Mouse (Mus musculus) lung, embryonic 15.5 days (tissue): ENCODE data around the gene Bola1. TPM values are rescaled to one million over a fixed set of nuclear protein-coding genes. Genes with fewer than 3 reads are reported as not detected.
"Not testable (repeated sequence)": the region's sequence is repeated elsewhere in the genome, so short reads cannot be mapped to it uniquely, and the experiment has no call there.

Source experiments
- ATAC-seq: fragments of 200-750 bp; cut with Nextera tagmentation; 2 replicates; pipeline ENCODE4 v1.8.0; 2017; ENCODE audit warnings: moderate number of reproducible peaks, borderline replicate concordance; ENCODE audit not compliant: low FRiP score, low TSS enrichment; ENCODE audit errors: extremely low read depth
- H3K27ac ChIP-seq: fragments of 300-500 bp; sonication (generic); 2 replicates; pipeline ENCODE4 v1.5.1; 2015; ENCODE audit warnings: moderate library complexity, mild to moderate bottlenecking, inconsistent platforms
- H3K27me3 ChIP-seq: fragments of 300-500 bp; sonication (generic); 2 replicates; pipeline ENCODE4 v1.6.1; 2015; ENCODE audit warnings: inconsistent platforms
- H3K36me3 ChIP-seq: fragments of 300-500 bp; sonication (generic); 2 replicates; pipeline ENCODE4 v1.6.1; 2015; ENCODE audit warnings: inconsistent platforms
- H3K4me1 ChIP-seq: fragments of 300-500 bp; sonication (generic); 2 replicates; pipeline ENCODE4 v1.6.1; 2015; ENCODE audit warnings: inconsistent platforms
- H3K4me2 ChIP-seq: fragments of 300-500 bp; sonication (generic); 2 replicates; pipeline ENCODE4 v1.6.1; 2015; ENCODE audit warnings: inconsistent platforms, mild to moderate bottlenecking, moderate library complexity
- H3K4me3 ChIP-seq: fragments of 300-500 bp; sonication (generic); 2 replicates; pipeline ENCODE4 v1.5.1; 2015; ENCODE audit warnings: mild to moderate bottlenecking, inconsistent platforms
- H3K9ac ChIP-seq: fragments of 300-500 bp; sonication (generic); 2 replicates; pipeline ENCODE4 v1.6.1; 2015; ENCODE audit warnings: inconsistent platforms
- H3K9me3 ChIP-seq: fragments of 300-500 bp; sonication (generic); 2 replicates; pipeline ENCODE4 v1.6.1; 2016; ENCODE audit warnings: inconsistent platforms
- WGBS: fragments of 180-500 bp; shearing (Covaris S2); methylation state at CpG from one replicate; pipeline ENCODE4 v1.1.7; 2015; 5-methylcytosine and 5-hydroxymethylcytosine counted together
- polyA plus RNA-seq: library from polyadenylated mRNA; unstranded; fragments of >200 nt; fragmentation: Nextera tagmentation; extraction: Ambion mirVana; gene quantifications from 2 replicates; pipeline ENCODE4 v1.2.1, GENCODE M21; 2015

The Bola1 gene
- polyA plus RNA-seq, 1 experiment from 2014 or later: 56.8 TPM

GRCm38 (mm10) chr3:96182382-96182776 is 37.1 kb downstream of the Bola1 start:
- Histone ChIP-seq H3K4me2 (peak overlapping the region; percentile 81), H3K27me3 (no peaks in the 10 kb centered on the region), H3K4me1 (peaks cover 17% of the 10 kb centered on the region), H3K4me3 (no peak overlapping the region), H3K9me3 (no peaks in the 10 kb centered on the region), H3K27ac (no peak overlapping the region), H3K9ac (no peak overlapping the region), H3K36me3 (peaks cover 11% of the 10 kb centered on the region)
- ATAC-seq: no peak
- WGBS: 10% methylated on average over 4 of the region's 4 CpGs

GRCm38 (mm10) chr3:96181510-96182381 is 37.8 kb downstream of the Bola1 start:
- H3K27ac ChIP-seq: no peak overlapping the region
- peak overlapping the region; percentile 81 for H3K4me2 ChIP-seq
- H3K4me3 ChIP-seq: peak overlapping the region; percentile 52
- no peaks in the 10 kb centered on the region for H3K27me3 ChIP-seq
- H3K4me1 ChIP-seq: peaks cover 17% of the 10 kb centered on the region
- ATAC-seq: peak; percentile 36; the same call in 1 of the 2 replicates
- no peaks in the 10 kb centered on the region for H3K9me3 ChIP-seq
- H3K36me3 ChIP-seq: peaks cover 14% of the 10 kb centered on the region
- no peak overlapping the region for H3K9ac ChIP-seq
- 28% methylated on average over 12 of the region's 12 CpGs for WGBS

GRCm38 (mm10) chr3:96180727-96181477 is 38.6 kb downstream of the Bola1 start, which contains the start of gene Sv2a:
Gene Sv2a, plus strand, starts transcription at chr3:96181151.
- Histone ChIP-seq H3K9ac (peak within 1 kb of the TSS; percentile 58), H3K27ac (no peak within 1 kb of the TSS), H3K27me3 (no peaks in the 10 kb centered on the region), H3K4me3 (peak within 1 kb of the TSS; percentile 52), H3K4me2 (peak within 1 kb of the TSS; percentile 81), H3K36me3 (peaks cover 22% of the 10 kb centered on the region), H3K4me1 (peaks cover 17% of the 10 kb centered on the region), H3K9me3 (no peaks in the 10 kb centered on the region)
- ATAC-seq: peak; percentile 56
- WGBS: 1% methylated on average over 19 of the region's 23 CpGs

- no peak overlapping the region for H3K4me2 ChIP-seq
- H3K4me1 ChIP-seq: peaks cover 25% of the 10 kb centered on the region
- no peak overlapping the region for H3K27ac ChIP-seq
- no peak for ATAC-seq
- H3K4me3 ChIP-seq: no peak overlapping the region
- 50% methylated on average over 4 of the region's 4 CpGs for WGBS
- H3K9ac ChIP-seq: no peak overlapping the region
- no peaks in the 10 kb centered on the region for H3K9me3 ChIP-seq
- H3K27me3 ChIP-seq: no peaks in the 10 kb centered on the region
- peaks cover 31% of the 10 kb centered on the region for H3K36me3 ChIP-seq
Observed at GRCm38 (mm10) chr3:96179531-96179930, 40.0 kb downstream of the Bola1 start.

GRCm38 (mm10) chr3:96178902-96179301 is 40.6 kb downstream of the Bola1 start:
- Histone ChIP-seq H3K9me3 (no peaks in the 10 kb centered on the region), H3K36me3 (peaks cover 38% of the 10 kb centered on the region), H3K4me1 (peaks cover 31% of the 10 kb centered on the region), H3K27me3 (no peaks in the 10 kb centered on the region), H3K4me2 (no peak overlapping the region), H3K9ac (no peak overlapping the region), H3K27ac (no peak overlapping the region), H3K4me3 (no peak overlapping the region)
- ATAC-seq: no peak
- 84% methylated on average over 2 of the region's 2 CpGs for WGBS

GRCm38 (mm10) chr3:96178427-96178826 is 41.1 kb downstream of the Bola1 start:
- no peak overlapping the region for H3K27ac ChIP-seq
- peaks cover 38% of the 10 kb centered on the region for H3K36me3 ChIP-seq
- WGBS: 91% methylated on average over 4 of the region's 4 CpGs
- H3K4me2 ChIP-seq: no peak overlapping the region
- H3K9me3 ChIP-seq: no peaks in the 10 kb centered on the region
- ATAC-seq: no peak
- no peak overlapping the region for H3K4me3 ChIP-seq
- no peaks in the 10 kb centered on the region for H3K27me3 ChIP-seq
- H3K9ac ChIP-seq: no peak overlapping the region
- H3K4me1 ChIP-seq: peaks cover 35% of the 10 kb centered on the region

GRCm38 (mm10) chr3:96175251-96175650 is 44.3 kb downstream of the Bola1 start:
- 94% methylated on average over 6 of the region's 6 CpGs for WGBS
- Histone ChIP-seq H3K4me2 (no peak overlapping the region), H3K27me3 (no peaks in the 10 kb centered on the region), H3K36me3 (peaks cover 38% of the 10 kb centered on the region), H3K4me3 (no peak overlapping the region), H3K9me3 (no peaks in the 10 kb centered on the region), H3K9ac (no peak overlapping the region), H3K27ac (no peak overlapping the region), H3K4me1 (peaks cover 36% of the 10 kb centered on the region)
- ATAC-seq: no peak

GRCm38 (mm10) chr3:96174042-96174441 is 45.5 kb downstream of the Bola1 start:
- not testable (repeated sequence) for H3K4me3 ChIP-seq, H3K9me3 ChIP-seq, H3K27ac ChIP-seq, ATAC-seq, H3K9ac ChIP-seq, H3K27me3 ChIP-seq
- 77% methylated on average over 4 of the region's 4 CpGs for WGBS
- Histone ChIP-seq H3K36me3 (peaks cover 38% of the 10 kb centered on the region), H3K4me1 (peaks cover 37% of the 10 kb centered on the region), H3K4me2 (peak overlapping the region; percentile 85)

- peak overlapping the region; percentile 85 for H3K4me2 ChIP-seq
- peaks cover 37% of the 10 kb centered on the region for H3K4me1 ChIP-seq
- H3K9ac ChIP-seq: peak overlapping the region; percentile 85
- 30% methylated on average over 7 of the region's 7 CpGs for WGBS
- peaks cover 34% of the 10 kb centered on the region for H3K36me3 ChIP-seq
- H3K27ac ChIP-seq: no peak overlapping the region
- H3K27me3 ChIP-seq: no peaks in the 10 kb centered on the region
- no peak for ATAC-seq
- no peaks in the 10 kb centered on the region for H3K9me3 ChIP-seq
- H3K4me3 ChIP-seq: peak overlapping the region; percentile 97
Observed at GRCm38 (mm10) chr3:96173185-96173584, 46.3 kb downstream of the Bola1 start.

- peaks cover 28% of the 10 kb centered on the region for H3K36me3 ChIP-seq
- peak within 1 kb of the TSS; percentile 85 for H3K4me2 ChIP-seq
- H3K4me3 ChIP-seq: peak within 1 kb of the TSS; percentile 97
- ATAC-seq: peak; percentile 93
- peak within 1 kb of the TSS; percentile 85 for H3K9ac ChIP-seq
- no peaks in the 10 kb centered on the region for H3K9me3 ChIP-seq
- H3K4me1 ChIP-seq: peaks cover 37% of the 10 kb centered on the region
- peak within 1 kb of the TSS; percentile 98 for H3K27ac ChIP-seq
- H3K27me3 ChIP-seq: no peaks in the 10 kb centered on the region
- WGBS: under 1% methylated on average over 51 of the region's 58 CpGs
Observed at GRCm38 (mm10) chr3:96172197-96173178, 47.0 kb downstream of the Bola1 start, which contains the start of gene Sf3b4. Gene Sf3b4, plus strand, starts transcription at chr3:96172332.

- Histone ChIP-seq H3K36me3 (peaks cover 23% of the 10 kb centered on the region), H3K27ac (peak overlapping the region; percentile 98), H3K4me3 (peak overlapping the region; percentile 97), H3K9me3 (no peaks in the 10 kb centered on the region), H3K27me3 (no peaks in the 10 kb centered on the region), H3K9ac (peak overlapping the region; percentile 76), H3K4me2 (peak overlapping the region; percentile 85), H3K4me1 (peaks cover 37% of the 10 kb centered on the region)
- WGBS: 10% methylated on average over 18 of the region's 18 CpGs
- ATAC-seq: peak; percentile 24; the same call in 1 of the 2 replicates
Observed at GRCm38 (mm10) chr3:96171583-96172196, 47.8 kb downstream of the Bola1 start.
